Mouse (Mus musculus) heart, postnatal 0 days (tissue): ENCODE measurements at regions not wholly inside any gene's neighbourhood (a gene's known extent, or its start where the extent isn't known, plus 50 kb on each side); places are given as distances from the start of the nearest gene placed in this dataset.

Source experiments
- ATAC-seq: fragments of 200-750 bp; cut with Nextera tagmentation; 2 replicates; pipeline ENCODE4 v1.8.0; 2017; ENCODE audit warnings: low read depth, moderate number of reproducible peaks, moderate library complexity; ENCODE audit not compliant: insufficient read depth
- DNase-seq: peaks from one replicate; pipeline ENCODE4 v3.0.0-alpha.2; 2016; ENCODE audit warnings: low spot score
- H3K27ac ChIP-seq: fragments of 300-500 bp; sonication (generic); 2 replicates; pipeline ENCODE4 v1.5.1; 2014; ENCODE audit warnings: low read depth, mild to moderate bottlenecking
- H3K27me3 ChIP-seq: fragments of 300-500 bp; sonication (generic); 2 replicates; pipeline ENCODE4 v1.6.1; 2014; ENCODE audit warnings: low read length, mixed read lengths; ENCODE audit not compliant: control insufficient read depth, insufficient read depth
- H3K36me3 ChIP-seq: fragments of 300-500 bp; sonication (generic); replicated peaks from 2 replicates; pipeline ENCODE4 v1.6.1; 2014; ENCODE audit warnings: low read length, mixed read lengths; ENCODE audit not compliant: control insufficient read depth, insufficient read depth
- H3K4me1 ChIP-seq: fragments of 300-500 bp; sonication (generic); 2 replicates; pipeline ENCODE4 v1.6.1; 2014; ENCODE audit warnings: antibody characterized with exemption; ENCODE audit not compliant: control insufficient read depth, insufficient read depth
- H3K4me2 ChIP-seq: fragments of 300-500 bp; sonication (generic); 2 replicates; pipeline ENCODE4 v1.6.1; 2014; ENCODE audit warnings: low read depth, mild to moderate bottlenecking, low read length, moderate library complexity
- H3K4me3 ChIP-seq: fragments of 300-500 bp; sonication (generic); 2 replicates; pipeline ENCODE4 v1.5.1; 2014; ENCODE audit warnings: low read depth, low read length
- H3K9ac ChIP-seq: fragments of 300-500 bp; sonication (generic); replicated peaks from 2 replicates; pipeline ENCODE4 v1.6.1; 2014; ENCODE audit warnings: low read depth, low read length, mixed read lengths
- H3K9me3 ChIP-seq: fragments of 300-500 bp; sonication (generic); replicated peaks from 2 replicates; pipeline ENCODE4 v1.6.1; 2016; ENCODE audit warnings: low read length; ENCODE audit not compliant: control insufficient read depth
- CTCF ChIP-seq: IDR thresholded peaks from 2 replicates; pipeline ENCODE4 v1.5.1; 2016; ENCODE audit warnings: antibody characterized with exemption, control low read depth, low read depth
- EP300 ChIP-seq: IDR thresholded peaks from 2 replicates; pipeline ENCODE4 v1.6.1; 2016; ENCODE audit warnings: antibody characterized with exemption, low read depth
- WGBS: fragments of 180-500 bp; shearing (Covaris S2); extraction: QIAGEN DNeasy Blood & Tissue Kit; methylation state at CpG from one replicate; pipeline ENCODE4 v1.1.7; 2014; 5-methylcytosine and 5-hydroxymethylcytosine counted together

GRCm38 (mm10) chr15:8849413-8849812 lies 118.3 kb upstream of the Ranbp3l start:
- 69% methylated on average over 5 of the region's 5 CpGs for WGBS
- no peaks in the 10 kb centered on the region for H3K4me1 ChIP-seq

GRCm38 (mm10) chr15:8842129-8842528 lies 125.6 kb upstream of the Ranbp3l start:
- Histone ChIP-seq H3K27me3 (no peaks in the 10 kb centered on the region), H3K27ac (no peak overlapping the region), H3K9ac (no peak overlapping the region), H3K4me3 (no peak overlapping the region), H3K9me3 (no peaks in the 10 kb centered on the region), H3K36me3 (no peaks in the 10 kb centered on the region), H3K4me1 (no peaks in the 10 kb centered on the region), H3K4me2 (no peak overlapping the region)
- WGBS: 38% methylated on average over 9 of the region's 9 CpGs
- DNase-seq (no peak), ATAC-seq (no peak)
- TF ChIP-seq CTCF (no peak), EP300 (no peak)

More at GRCm38 (mm10) chr15:8849413-8849812, 118.3 kb upstream of the Ranbp3l start:
- H3K4me3 ChIP-seq: no peak overlapping the region
- H3K9ac ChIP-seq: no peak overlapping the region
- no peak overlapping the region for H3K27ac ChIP-seq
- DNase-seq (no peak), ATAC-seq (no peak)
- H3K36me3 ChIP-seq: no peaks in the 10 kb centered on the region
- no peaks in the 10 kb centered on the region for H3K9me3 ChIP-seq
- H3K4me2 ChIP-seq: no peak overlapping the region
- TF ChIP-seq EP300: no peak
- TF ChIP-seq CTCF: peak; percentile 45
- H3K27me3 ChIP-seq: no peaks in the 10 kb centered on the region

- WGBS: 80% methylated on average over 1 of the region's 1 CpGs
- Histone ChIP-seq H3K9me3 (no peaks in the 10 kb centered on the region), H3K27ac (no peak overlapping the region), H3K4me3 (no peak overlapping the region), H3K9ac (no peak overlapping the region), H3K36me3 (no peaks in the 10 kb centered on the region), H3K4me1 (no peaks in the 10 kb centered on the region), H3K4me2 (no peak overlapping the region), H3K27me3 (no peaks in the 10 kb centered on the region)
- TF ChIP-seq CTCF: no peak
- no peak for TF ChIP-seq EP300
- no peak for ATAC-seq
- DNase-seq: no peak
Observed at GRCm38 (mm10) chr15:8839462-8839861, 128.3 kb upstream of the Ranbp3l start.

- ATAC-seq (no peak), DNase-seq (no peak)
- H3K4me2 ChIP-seq: no peak overlapping the region
- no peak overlapping the region for H3K9ac ChIP-seq
- H3K27ac ChIP-seq: no peak overlapping the region
- TF ChIP-seq EP300: no peak
- no peak for TF ChIP-seq CTCF
- no peaks in the 10 kb centered on the region for H3K27me3 ChIP-seq
- no peaks in the 10 kb centered on the region for H3K36me3 ChIP-seq
- 86% methylated on average over 4 of the region's 4 CpGs for WGBS
- H3K9me3 ChIP-seq: no peaks in the 10 kb centered on the region
- no peaks in the 10 kb centered on the region for H3K4me1 ChIP-seq
- no peak overlapping the region for H3K4me3 ChIP-seq
Observed at GRCm38 (mm10) chr15:8834151-8834550, 123.6 kb upstream of the Slc1a3 start.

- H3K36me3 ChIP-seq: no peaks in the 10 kb centered on the region
- H3K9ac ChIP-seq: no peak overlapping the region
- TF ChIP-seq EP300 (no peak), CTCF (no peak)
- H3K9me3 ChIP-seq: no peaks in the 10 kb centered on the region
- no peaks in the 10 kb centered on the region for H3K27me3 ChIP-seq
- H3K4me3 ChIP-seq: no peak overlapping the region
- 55% methylated on average over 1 of the region's 1 CpGs for WGBS
- no peaks in the 10 kb centered on the region for H3K4me1 ChIP-seq
- no peak for ATAC-seq
- no peak for DNase-seq
- no peak overlapping the region for H3K27ac ChIP-seq
- no peak overlapping the region for H3K4me2 ChIP-seq
Observed at GRCm38 (mm10) chr15:8832970-8833369, 122.4 kb upstream of the Slc1a3 start.
